Mouse (Mus musculus) heart, adult 8-10 months (tissue): ENCODE results near the gene Dnajc2. TPM values are rescaled to one million over a fixed set of nuclear protein-coding genes. Genes with fewer than 3 reads are reported as not detected.

Experiments
- DNase-seq: peaks from one replicate; pipeline ENCODE4 v3.0.0; 2022; ENCODE audit warnings: low spot score
- total RNA-seq, 4 experiments: library from RNA; stranded (reverse); gene quantifications; 2 replicates each; pipeline ENCODE4 v1.2.4; 2022

Dnajc2 gene
- total RNA-seq = 10 to 100 TPM; 19.5 to 23.9 (median 20.7) TPM

DNA sequence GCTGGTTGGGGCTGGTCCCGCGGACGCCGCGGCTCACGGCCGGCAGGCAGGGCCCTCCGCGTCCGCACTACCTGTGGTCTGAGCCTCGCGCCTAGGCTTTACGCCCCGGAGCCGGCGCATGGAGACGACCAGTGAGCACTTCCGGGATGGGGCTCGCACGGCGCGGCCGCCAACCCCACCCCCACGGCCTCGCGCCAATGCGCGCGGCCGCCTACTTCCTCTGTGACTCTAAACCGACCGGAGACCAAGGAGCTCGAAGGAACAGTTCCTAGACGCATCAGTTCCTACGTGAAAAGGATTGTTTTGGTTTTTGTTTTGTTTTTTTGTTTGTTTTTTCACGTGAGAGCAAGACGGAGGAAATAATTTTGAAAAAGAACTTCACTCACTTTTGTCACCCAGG, at the start of gene Dnajc2, which contains the start of gene Psmc2:
Dnajc2 (minus strand) TSS at position 199 of the 400 bp plus-strand sequence.
Psmc2 (plus strand) TSS at position 231 of the 400 bp plus-strand sequence.
- DNase-seq = peak; percentile 88

DNA sequence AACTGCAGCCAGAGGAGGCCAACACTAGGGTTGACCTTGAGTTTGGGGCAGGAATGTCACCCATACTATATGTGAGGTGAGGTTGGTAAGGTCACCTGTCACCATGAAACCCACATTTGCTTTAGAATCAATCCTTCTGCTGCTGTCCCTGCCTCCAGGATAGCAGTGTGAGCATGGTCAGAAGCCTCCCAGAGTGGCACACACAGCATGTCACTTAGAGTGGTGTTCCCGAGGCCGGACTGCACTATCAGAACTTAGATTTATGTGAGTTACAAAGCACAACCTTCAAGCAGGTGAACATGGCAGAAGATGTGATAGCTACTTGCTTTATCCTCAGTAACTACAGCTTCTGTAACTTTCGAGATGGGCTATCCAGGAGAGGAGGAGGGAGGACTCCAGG, 46.7 kb upstream of the Dnajc2 start:
- no peak for DNase-seq

DNA sequence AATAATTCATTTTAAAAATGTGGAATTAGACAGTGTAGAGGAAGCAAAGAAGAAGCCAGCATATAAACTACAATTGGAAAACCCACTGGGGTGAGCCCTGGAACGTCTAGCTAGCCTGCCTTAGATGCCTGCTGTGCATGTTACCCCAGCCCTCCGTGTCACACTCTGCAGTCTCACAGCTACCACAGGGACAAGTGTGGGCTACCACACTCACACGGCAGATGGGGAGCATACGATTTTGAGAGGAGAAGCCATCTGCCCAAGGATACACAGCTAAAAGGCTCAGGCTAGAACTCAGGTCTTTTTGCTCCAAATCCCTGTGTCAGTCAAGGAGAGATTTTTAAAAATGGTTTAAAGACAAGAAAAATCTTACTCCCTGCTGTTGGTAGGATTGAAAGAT, 43.8 kb upstream of the Dnajc2 start:
- DNase-seq = no peak

DNA sequence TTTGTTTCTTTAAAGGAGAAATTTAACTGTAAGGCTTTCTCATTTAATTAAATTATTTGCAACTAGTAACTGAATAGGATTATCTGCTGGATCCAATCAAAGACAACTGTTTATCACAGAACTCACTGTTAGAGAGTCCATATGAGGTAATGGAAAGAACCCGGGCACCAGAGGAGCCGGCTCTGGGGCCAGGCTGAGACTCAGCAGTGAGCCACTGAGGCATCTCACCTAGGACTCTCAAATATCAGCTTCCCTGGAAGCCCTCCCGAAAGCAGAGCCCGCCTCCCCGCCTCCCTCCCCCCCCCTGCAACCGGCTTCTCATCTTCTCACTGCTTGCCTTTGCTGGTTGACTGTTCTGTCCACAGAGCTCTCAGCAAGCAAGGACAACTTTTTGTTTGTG, 42.6 kb upstream of the Dnajc2 start:
- DNase-seq = no peak

DNA sequence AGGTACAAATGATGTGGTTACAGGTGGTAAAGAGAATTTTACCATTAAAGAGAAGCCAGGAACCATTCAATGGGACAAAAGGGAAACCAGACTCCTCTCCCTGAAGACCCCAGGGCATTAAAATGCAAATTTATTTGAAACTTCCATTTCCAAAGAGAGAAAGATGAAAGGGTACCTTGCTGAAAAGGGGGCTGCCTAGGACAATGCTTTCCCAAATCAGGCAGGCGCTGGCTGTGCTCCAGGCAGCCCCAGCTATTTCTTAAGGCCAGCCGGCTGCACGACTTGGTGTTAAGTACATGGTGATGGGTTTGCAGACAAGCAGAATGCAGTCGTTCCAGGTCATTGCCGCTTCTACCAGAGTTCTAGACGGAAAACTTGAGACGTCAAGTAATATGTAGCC, 41.3 kb upstream of the Dnajc2 start:
- DNase-seq = no peak

DNA sequence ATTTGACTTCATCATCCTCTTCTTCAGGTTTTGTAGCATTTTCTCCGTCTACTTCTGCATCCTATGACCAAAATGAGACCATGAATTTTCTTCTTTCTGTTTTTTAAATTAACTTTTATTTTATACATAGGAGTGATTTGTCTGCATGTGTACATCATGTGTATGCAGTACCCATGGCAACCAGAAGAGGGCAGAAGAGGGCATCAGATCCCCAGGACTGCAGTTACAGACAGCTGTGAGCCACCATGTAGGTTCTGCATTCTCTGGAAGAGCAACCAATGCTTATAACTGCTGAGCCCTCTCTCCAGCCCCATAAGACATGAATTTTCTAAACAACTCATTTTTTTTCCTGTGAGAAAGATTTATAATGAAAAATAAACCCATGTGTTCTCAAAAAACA, 28.9 kb upstream of the Dnajc2 start:
- no peak for DNase-seq

DNA sequence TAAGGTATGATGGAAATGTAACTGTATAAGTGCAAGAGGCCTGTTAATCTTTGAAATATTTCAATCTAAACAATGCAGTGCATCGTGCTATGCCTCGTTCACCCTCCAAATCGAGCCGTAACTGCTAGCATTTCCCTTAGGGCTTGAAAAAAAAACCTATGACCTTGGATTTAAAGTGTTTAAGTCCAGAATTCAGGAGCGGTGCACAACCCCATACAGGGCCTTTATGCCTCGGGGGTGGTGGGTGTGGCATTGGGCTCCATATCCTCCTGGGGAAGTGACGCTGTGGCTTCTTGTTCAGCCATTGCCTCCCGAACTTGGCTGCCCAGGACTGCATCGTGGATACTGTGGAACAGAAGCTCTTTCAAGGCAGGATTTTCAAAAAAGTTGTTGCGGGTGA, 25.9 kb upstream of the Dnajc2 start:
- no peak for DNase-seq

DNA sequence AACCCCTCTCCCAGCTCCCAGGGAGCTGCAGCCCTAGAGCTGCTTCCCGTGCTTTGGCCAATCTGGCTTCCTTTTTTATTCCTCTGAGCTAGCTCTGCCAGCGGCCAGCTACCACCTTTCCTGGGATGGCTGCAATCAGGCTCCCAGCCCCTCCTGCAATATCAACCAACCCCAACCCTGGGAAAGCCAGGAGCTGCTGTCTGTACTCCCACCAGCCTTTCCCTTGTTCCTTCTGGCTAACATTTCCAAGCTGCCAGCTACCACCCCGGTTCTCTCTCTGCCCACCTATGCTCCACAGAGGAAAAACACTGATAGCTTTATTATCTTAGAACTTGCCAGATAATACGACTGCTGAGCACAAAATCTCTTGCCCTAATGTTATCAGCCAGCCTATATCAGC, 19.8 kb upstream of the Dnajc2 start:
- no peak for DNase-seq

DNA sequence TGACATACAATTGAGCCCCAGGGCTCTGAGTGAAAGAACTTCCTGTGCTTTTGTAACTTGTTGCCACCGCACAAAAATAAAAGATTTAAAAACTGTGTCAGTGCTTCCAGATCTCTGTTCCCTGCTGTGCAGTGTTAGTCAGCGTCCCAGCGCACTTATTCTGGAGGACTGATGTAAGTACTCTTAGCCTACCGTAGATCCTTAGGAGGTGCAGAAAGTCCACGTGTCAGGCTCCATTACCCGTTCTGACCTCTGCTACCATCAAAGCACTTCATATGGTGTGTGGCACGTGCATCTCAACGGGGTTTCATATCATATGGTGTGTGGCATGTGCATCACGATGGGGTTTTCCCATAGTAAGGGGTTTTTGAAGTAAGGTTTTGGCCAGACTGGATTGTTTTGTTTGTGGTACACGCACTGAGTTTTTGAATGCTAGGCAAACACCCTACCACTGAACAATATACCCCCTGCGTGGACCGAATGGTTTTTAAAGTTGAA, 18.7 kb upstream of the Dnajc2 start:
- DNase-seq = no peak

DNA sequence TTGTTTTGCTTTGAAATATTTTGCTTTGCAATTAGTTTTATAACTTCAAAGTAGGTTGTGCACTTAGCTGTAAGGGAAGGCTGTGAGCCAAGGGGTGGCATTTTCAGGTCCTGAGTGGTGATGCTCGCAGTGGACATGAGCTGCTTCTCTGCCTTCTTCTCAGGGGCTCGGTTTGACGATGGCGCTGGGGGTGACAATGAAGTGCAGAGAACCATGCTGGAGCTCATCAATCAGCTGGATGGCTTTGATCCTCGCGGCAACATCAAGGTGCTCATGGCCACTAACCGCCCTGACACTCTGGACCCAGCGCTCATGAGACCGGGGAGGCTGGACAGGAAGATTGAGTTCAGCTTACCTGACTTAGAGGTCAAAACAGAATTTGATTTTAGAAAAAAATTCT, 17.9 kb upstream of the Dnajc2 start:
- DNase-seq = no peak

DNA sequence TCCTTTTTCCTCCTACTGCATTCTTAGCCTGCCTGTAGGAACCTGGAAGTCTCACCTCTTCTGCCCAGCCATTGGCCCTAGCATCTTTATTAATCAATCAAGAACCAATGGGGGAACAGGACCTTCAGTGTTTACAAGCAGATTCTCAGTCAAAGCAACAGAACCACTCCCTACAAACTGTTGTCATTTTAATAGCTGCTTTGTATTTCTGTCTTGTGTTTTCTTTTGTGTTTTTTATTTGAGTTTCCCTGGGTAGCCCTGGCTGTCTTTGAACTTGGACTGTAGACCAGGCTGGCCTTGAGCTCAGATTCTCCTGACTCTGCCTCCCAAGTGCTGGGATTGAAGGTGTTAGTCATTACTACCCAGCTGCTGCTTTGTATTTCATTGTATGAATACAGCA, 7.1 kb upstream of the Dnajc2 start:
- no peak for DNase-seq

DNA sequence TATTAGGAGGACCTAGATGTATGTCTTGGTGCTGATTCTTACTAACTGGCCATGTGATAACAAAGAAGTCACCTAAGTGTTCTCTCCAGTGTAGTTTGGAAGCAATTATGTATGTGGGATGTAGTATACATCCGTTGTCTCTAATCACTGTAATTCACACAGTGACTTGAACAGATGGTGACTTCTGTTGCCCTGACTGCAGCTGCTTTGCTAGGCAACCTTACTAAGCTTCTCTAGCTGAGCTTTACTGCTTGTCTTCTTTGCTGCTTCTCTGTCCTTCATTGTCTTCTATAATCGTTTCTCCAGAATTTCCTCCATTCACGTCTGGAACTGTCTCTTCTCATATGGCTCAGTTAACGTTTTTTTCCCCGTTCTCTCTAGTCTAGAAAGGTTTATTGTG, 4.0 kb upstream of the Dnajc2 start:
- no peak for DNase-seq

DNA sequence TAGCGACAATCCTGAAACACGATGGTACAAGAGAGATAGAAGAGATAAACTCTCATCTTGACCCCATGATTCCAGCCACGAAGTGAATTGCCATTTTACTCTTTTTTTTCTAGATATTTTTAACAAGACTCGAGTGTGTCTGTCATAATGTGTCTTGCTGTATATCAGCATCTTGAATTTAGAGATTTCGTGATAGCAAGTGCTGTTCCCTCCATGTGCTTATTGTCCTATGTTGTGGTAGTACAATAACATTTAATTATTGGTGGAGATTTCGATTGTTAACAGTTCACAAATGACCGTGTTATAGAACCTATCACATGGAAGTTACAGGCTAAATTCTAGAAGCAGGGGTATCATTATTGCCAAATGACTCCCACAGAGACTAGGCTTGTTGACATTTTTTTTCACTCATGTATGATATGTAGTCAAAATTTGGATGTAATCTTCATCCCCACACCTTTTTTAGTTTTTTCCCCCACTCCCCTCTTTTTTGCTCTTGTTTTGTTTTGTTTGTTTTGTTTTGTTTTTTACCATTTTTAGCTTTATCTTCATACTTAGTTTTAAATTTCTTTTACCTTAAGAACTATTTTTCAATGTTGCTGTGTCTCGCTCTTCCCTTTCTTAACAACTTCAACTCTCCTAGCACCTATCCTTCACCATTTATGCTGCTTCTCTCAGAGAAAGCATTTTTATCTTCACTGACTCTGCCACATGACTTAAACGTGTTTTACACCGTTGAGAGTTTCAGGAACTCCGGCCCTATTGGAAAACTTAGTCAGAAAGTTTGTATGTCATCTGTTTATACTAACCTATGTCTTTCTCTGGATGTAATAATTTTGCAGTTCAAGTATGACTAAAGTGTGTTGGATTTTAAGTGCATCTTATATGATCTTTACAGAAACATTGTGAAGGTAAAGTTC, 2.4 kb upstream of the Dnajc2 start:
- DNase-seq = no peak

DNA sequence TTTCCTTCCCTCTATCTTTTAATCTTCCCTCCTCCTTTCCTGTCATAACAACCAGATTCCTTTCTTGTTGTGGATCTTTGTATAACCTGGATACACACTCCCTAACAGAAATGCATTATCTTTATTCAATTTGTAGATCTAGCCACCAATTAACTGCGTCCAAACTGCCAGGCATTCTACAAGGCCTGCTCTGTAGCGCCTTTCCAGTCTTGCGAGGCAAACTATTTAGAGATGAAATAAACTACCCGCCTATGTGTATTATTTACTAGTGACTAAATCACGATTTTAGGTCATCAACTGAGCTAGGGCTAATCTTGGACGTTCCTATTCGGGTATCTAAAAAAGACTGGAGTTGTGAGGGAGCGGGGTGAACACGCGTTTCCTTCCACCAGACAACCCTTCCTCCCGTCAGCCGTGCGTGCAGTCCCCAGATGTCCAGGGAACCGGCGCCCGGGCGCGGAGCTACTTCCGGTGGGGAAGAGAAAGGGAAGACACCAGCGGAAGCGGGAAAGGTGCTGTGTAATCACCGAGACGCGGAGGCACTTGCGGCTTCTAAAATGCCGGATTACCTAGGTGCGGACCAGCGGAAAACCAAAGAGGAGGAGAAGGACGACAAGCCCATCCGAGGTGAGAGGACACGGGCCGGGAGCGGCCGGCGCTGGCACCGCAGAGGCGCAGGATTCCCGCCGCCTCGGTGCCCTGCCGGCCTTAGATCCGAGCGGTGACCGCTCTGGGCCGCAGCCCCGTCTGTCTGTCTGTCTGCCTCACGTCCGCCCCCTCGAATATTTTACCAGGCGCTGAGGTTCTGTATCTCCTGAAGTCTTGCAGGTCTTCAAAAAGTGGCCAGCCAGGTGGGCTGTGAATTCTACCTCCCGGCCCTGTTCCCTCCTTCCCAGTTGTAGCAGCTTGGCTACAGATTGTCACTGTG, 1.5 kb upstream of the Dnajc2 start:
- peak; percentile 92 for DNase-seq

DNA sequence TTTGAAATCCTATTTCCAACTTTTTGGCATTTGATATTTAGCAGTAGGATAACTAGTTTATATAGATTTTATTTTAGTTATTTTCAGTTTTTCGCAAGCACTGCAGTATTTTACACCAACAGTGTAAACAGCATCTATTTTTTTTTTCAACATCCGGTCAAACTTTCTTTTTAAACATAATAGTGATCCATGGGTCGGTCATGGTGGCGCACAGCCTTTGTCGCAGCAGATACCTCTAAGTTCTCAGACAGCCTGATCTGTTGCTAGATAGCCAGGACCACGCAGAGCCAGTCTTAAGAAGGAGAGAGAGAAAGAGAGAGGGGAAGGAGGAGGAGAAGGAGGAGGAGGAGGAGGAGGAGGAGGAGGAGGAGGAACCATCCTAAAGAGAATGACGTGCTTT, 725 bp upstream of the Dnajc2 start:
- no peak for DNase-seq

DNA sequence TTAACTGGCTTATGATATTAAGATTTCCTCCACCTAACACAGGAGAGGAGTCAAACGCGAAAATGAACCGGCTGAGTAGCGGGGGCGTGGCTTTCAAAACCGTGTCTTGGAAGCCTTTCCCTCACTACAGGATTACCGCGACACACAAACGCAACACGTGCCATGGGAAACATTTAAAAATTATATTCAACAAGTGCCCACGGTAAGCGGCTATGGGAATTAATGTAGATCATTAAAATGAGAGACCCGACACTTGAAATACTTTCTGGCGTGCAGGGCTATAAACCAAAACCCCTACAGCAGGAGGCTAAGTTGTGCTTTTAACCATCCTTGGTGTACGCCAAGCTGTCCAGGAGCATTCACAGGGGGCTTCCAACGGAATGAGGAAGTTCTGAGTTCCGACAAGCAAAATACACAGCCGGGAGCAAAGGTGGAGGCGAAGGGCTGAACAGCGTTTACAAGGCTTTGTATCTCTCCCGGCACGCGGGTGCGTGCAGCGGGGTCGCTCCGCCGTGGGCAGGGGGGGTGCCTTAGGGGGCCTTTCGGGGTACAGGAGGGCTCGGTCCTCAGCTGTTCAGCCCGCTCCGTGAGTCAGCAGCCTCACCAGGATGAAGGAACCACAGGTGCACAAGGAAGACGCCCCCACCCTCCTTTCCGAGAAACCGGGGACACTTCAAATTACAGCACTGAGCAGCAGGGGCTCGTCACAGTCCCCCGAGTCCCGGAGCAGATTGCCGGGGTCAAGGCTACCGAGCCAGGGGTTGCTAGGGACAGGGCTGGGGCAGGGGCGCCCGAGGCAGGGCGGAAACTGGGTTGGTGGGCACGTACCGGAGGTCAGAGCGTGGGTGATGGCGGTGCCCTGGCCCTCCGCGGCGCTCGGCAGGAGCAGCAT, 644 bp downstream of the Dnajc2 start:
- no peak for DNase-seq

DNA sequence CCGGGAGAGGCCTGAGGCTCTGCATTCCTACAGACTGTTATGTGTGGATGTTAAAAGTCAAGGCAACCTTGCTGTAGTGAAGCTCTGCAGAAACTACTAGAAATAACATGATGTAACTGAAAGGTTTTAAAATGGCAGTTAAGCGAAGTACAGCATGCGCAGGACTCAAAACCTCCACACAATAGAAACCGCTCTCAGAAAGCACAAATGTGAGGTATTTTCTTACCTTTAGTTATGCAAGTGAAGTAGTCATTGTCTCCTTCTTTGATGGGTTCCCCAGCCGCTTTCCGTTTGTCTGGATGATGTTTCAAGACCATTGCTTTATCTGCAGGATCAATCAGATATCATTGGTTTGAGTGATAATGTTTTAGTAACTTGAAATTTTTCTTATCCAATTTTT, 8.6 kb downstream of the Dnajc2 start:
- DNase-seq = no peak

DNA sequence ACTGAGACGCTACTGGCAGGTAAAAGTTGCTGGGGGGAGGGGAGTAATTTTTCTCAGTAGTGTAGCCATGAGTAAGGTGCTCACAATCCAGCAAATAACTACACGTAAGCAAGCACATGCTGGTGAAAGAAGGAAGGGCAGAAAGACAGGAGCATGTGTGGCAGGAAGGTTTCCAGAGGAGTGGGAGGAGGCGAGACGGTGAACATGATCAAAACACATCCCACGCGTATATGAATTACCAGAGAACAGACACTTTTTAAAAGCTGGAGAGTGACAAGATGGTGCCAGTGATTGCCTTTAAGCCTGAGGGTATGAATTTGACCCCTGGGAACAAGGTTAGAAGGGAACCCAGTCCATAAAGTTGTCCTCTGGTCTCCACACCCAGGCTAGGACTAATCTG, 15.2 kb downstream of the Dnajc2 start:
- DNase-seq = no peak

DNA sequence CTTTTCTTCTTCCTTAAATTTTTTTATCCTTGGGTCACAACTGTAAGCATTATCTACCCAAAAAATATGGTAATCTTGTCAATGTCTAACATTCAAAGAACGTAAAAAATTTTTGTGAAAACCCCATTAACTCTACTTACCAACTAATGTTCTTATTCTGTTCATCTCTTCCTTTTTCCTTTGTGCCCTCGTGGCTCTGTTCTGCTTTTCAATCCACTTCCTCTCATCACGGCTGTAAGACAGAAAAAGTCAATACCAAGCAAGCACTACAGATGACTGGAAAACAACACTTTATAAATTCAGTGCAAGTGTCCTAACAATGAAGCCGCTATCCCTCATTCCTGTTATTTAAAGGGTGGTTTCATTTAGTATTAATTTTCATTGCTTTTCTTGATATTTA, 16.5 kb downstream of the Dnajc2 start:
- DNase-seq = no peak

DNA sequence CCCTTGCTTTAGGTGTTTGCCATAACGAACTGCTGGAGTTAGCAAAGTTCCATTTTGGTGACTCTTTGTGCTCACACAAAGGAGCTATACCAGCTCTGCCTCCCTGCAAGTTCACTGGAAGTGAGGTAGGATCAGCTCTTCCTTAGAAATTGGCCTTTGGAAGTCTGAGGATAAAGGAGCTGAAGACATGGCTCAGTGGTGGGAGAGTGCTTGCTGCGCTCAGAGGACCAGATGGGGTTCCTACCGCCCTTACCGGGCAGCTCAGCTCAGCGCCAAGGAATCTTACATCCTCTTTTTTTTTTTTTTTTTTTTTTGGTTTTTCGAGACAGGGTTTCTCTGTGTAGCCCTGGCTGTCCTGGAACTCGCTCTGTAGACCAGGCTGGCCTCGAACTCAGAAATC, 39.1 kb downstream of the Dnajc2 start:
- no peak for DNase-seq

DNA sequence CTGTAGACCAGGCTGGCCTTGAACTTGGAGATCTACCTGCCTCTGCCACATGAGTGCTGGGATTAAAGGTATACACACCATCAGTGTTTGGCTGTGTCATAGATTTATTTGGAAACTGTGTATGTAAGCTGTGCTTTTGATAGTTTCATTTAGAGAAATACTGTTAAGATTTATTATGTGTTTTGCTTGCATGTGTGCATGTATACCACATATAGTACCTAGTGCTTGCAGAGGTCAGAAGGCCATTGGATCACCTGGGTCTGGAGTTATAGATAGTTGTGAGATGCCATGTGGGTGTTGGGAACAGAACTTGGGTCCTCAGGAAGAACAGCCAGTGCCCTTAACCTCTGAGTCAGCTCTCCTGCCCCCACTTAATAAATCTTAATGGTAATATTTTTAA, 40.4 kb downstream of the Dnajc2 start:
- DNase-seq = no peak
